Mouse (Mus musculus): ENCODE measurements at regions not wholly inside any gene's neighbourhood (a gene's known extent, or its start where the extent isn't known, plus 50 kb on each side); places are given as distances from the start of the nearest gene placed in this dataset.

- DNase-seq = no peak
- no peaks in the 10 kb centered on the region for H3K4me1 ChIP-seq (ENCODE audit: control insufficient read depth, insufficient read depth, low read length)
- TF ChIP-seq POLR2A (IDR thresholded peaks at IDR 0.05; ENCODE audit: borderline replicate concordance, extremely low read depth, low read depth, low read length) (no peak), CTCF (IDR thresholded peaks at IDR 0.05; ENCODE audit: insufficient read depth, low read length) (no peak)
- WGBS = 79% methylated on average over 10 of the region's 10 CpGs
- no peak overlapping the region for H3K4me3 ChIP-seq (replicated peaks; ENCODE audit: extremely low read depth, low read depth, low read length)
These were observed 257.3 kb upstream of the Kdm8 start for GRCm38 (mm10) chr7:125187011-125187740.

GRCm38 (mm10) chr7:125188986-125189385 is 255.5 kb upstream of the Kdm8 start:
- no peaks in the 10 kb centered on the region for H3K4me1 ChIP-seq (ENCODE audit: control insufficient read depth, insufficient read depth, low read length)
- DNase-seq = no peak
- TF ChIP-seq POLR2A (IDR thresholded peaks at IDR 0.05; ENCODE audit: borderline replicate concordance, extremely low read depth, low read depth, low read length) = no peak
- no peak for TF ChIP-seq CTCF (IDR thresholded peaks at IDR 0.05; ENCODE audit: insufficient read depth, low read length)
- WGBS = 78% methylated on average over 5 of the region's 5 CpGs
- H3K4me3 ChIP-seq (replicated peaks; ENCODE audit: extremely low read depth, low read depth, low read length) = no peak overlapping the region

- Histone ChIP-seq H3K4me1 (ENCODE audit: control insufficient read depth, insufficient read depth, low read length) (no peaks in the 10 kb centered on the region), H3K4me3 (replicated peaks; ENCODE audit: extremely low read depth, low read depth, low read length) (no peak overlapping the region)
- 79% methylated on average over 6 of the region's 6 CpGs for WGBS
- TF ChIP-seq CTCF (IDR thresholded peaks at IDR 0.05; ENCODE audit: insufficient read depth, low read length) = no peak
- no peak for TF ChIP-seq POLR2A (IDR thresholded peaks at IDR 0.05; ENCODE audit: borderline replicate concordance, extremely low read depth, low read depth, low read length)
- no peak for DNase-seq
These were observed 254.4 kb upstream of the Kdm8 start for GRCm38 (mm10) chr7:125190067-125190466.

GRCm38 (mm10) chr7:125191313-125191712 is 253.2 kb upstream of the Kdm8 start:
- no peak for DNase-seq
- TF ChIP-seq CTCF (IDR thresholded peaks at IDR 0.05; ENCODE audit: insufficient read depth, low read length) (no peak), POLR2A (IDR thresholded peaks at IDR 0.05; ENCODE audit: borderline replicate concordance, extremely low read depth, low read depth, low read length) (no peak)
- Histone ChIP-seq H3K4me3 (replicated peaks; ENCODE audit: extremely low read depth, low read depth, low read length) (no peak overlapping the region), H3K4me1 (ENCODE audit: control insufficient read depth, insufficient read depth, low read length) (no peaks in the 10 kb centered on the region)

- TF ChIP-seq CTCF (IDR thresholded peaks at IDR 0.05; ENCODE audit: insufficient read depth, low read length) = no peak
- no peak for TF ChIP-seq POLR2A (IDR thresholded peaks at IDR 0.05; ENCODE audit: borderline replicate concordance, extremely low read depth, low read depth, low read length)
- Histone ChIP-seq H3K4me3 (replicated peaks; ENCODE audit: extremely low read depth, low read depth, low read length) (no peak overlapping the region), H3K4me1 (ENCODE audit: control insufficient read depth, insufficient read depth, low read length) (no peaks in the 10 kb centered on the region)
- no peak for DNase-seq
- 63% methylated on average over 6 of the region's 6 CpGs for WGBS
These were observed 233.0 kb upstream of the Kdm8 start for GRCm38 (mm10) chr7:125211346-125211973.

GRCm38 (mm10) chr7:125214036-125214435 is 230.4 kb upstream of the Kdm8 start:
- DNase-seq = no peak
- no peak for TF ChIP-seq POLR2A (IDR thresholded peaks at IDR 0.05; ENCODE audit: borderline replicate concordance, extremely low read depth, low read depth, low read length)
- TF ChIP-seq CTCF (IDR thresholded peaks at IDR 0.05; ENCODE audit: insufficient read depth, low read length) = no peak
- no peak overlapping the region for H3K4me3 ChIP-seq (replicated peaks; ENCODE audit: extremely low read depth, low read depth, low read length)
- WGBS = 69% methylated on average over 6 of the region's 6 CpGs
- no peaks in the 10 kb centered on the region for H3K4me1 ChIP-seq (ENCODE audit: control insufficient read depth, insufficient read depth, low read length)

- H3K4me1 ChIP-seq (ENCODE audit: control insufficient read depth, insufficient read depth, low read length) = no peaks in the 10 kb centered on the region
- TF ChIP-seq POLR2A (IDR thresholded peaks at IDR 0.05; ENCODE audit: borderline replicate concordance, extremely low read depth, low read depth, low read length) = no peak
- no peak for TF ChIP-seq CTCF (IDR thresholded peaks at IDR 0.05; ENCODE audit: insufficient read depth, low read length)
- no peak overlapping the region for H3K4me3 ChIP-seq (replicated peaks; ENCODE audit: extremely low read depth, low read depth, low read length)
- 88% methylated on average over 4 of the region's 4 CpGs for WGBS
- DNase-seq = no peak
These were observed 226.8 kb upstream of the Kdm8 start for GRCm38 (mm10) chr7:125217630-125218029.

GRCm38 (mm10) chr7:125222684-125223083 is 221.8 kb upstream of the Kdm8 start:
- no peak for TF ChIP-seq POLR2A (IDR thresholded peaks at IDR 0.05; ENCODE audit: borderline replicate concordance, extremely low read depth, low read depth, low read length)
- no peak for TF ChIP-seq CTCF (IDR thresholded peaks at IDR 0.05; ENCODE audit: insufficient read depth, low read length)
- no peak for DNase-seq
- Histone ChIP-seq H3K4me1 (ENCODE audit: control insufficient read depth, insufficient read depth, low read length) (no peaks in the 10 kb centered on the region), H3K4me3 (replicated peaks; ENCODE audit: extremely low read depth, low read depth, low read length) (no peak overlapping the region)
- 82% methylated on average over 1 of the region's 1 CpGs for WGBS

GRCm38 (mm10) chr7:125234911-125235310 is 209.6 kb upstream of the Kdm8 start:
- Histone ChIP-seq H3K4me1 (ENCODE audit: control insufficient read depth, insufficient read depth, low read length) (no peaks in the 10 kb centered on the region), H3K4me3 (replicated peaks; ENCODE audit: extremely low read depth, low read depth, low read length) (no peak overlapping the region)
- WGBS = 45% methylated on average over 7 of the region's 7 CpGs
- TF ChIP-seq CTCF (IDR thresholded peaks at IDR 0.05; ENCODE audit: insufficient read depth, low read length) (no peak), POLR2A (IDR thresholded peaks at IDR 0.05; ENCODE audit: borderline replicate concordance, extremely low read depth, low read depth, low read length) (no peak)
- no peak for DNase-seq

GRCm38 (mm10) chr7:125237026-125237425 is 207.4 kb upstream of the Kdm8 start:
- no peak overlapping the region for H3K4me3 ChIP-seq (replicated peaks; ENCODE audit: extremely low read depth, low read depth, low read length)
- no peak for DNase-seq
- TF ChIP-seq POLR2A (IDR thresholded peaks at IDR 0.05; ENCODE audit: borderline replicate concordance, extremely low read depth, low read depth, low read length) = no peak
- TF ChIP-seq CTCF (IDR thresholded peaks at IDR 0.05; ENCODE audit: insufficient read depth, low read length) = no peak
- H3K4me1 ChIP-seq (ENCODE audit: control insufficient read depth, insufficient read depth, low read length) = no peaks in the 10 kb centered on the region
- WGBS = 66% methylated on average over 3 of the region's 3 CpGs
